Mouse (Mus musculus): Measurements from ENCODE around the gene Prm2.
"Not testable (repeated sequence)": the region's sequence is repeated elsewhere in the genome, so short reads cannot be mapped to it uniquely, and the experiment has no call there.

Gene Prm2

GRCm38 (mm10) chr16:10812865-10813371, 17.0 kb upstream of the Prm2 start, which contains the start of gene Gm11172:
Gene Gm11172, plus strand, starts transcription at chr16:10812915.
- DNase-seq (ENCODE audit: low spot score), result no peak

GRCm38 (mm10) chr16:10810376-10810775, 14.4 kb upstream of the Prm2 start:
- no peak for DNase-seq (ENCODE audit: low spot score)

DNA sequence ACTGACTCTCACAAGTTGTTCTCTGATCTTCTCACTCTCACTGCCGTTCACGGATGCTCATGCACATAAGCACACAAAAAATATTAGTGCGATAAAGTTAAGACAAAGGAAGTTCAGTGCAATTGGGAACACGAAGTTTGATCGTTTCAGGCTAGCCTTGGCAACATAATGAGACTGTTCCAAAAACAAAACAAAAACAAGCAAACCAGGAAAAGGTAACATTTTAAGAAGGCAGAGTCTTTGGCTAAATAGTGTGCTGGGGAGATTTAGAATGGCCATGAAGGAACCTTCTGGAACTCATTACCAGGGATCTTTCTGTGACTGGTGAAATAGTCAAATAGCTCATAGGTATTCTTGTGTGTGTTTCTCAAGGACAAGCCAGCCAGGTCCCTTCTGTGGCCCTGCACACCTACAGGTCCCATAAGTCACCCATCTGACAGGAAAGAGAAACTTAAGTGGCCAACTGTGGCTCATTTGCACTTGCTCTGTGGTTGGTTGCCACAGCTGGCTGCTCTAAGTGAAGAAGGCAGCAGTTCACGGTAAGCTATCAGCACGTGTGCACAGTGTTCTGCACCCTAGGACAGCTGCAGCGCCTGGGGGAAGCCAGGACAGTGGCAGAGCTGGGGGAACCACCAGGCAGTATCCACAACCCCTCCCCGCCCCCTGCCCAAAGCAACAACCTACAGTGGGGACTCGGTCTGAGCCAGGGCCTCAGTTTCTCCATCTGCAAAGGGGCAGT, 10.0 kb upstream of the Prm2 start, which contains the start of gene Prm1:
TSS of gene Prm1 (minus strand) at position 51 of the 739 bp plus-strand sequence.
- no peak for DNase-seq (ENCODE audit: low spot score)

DNA sequence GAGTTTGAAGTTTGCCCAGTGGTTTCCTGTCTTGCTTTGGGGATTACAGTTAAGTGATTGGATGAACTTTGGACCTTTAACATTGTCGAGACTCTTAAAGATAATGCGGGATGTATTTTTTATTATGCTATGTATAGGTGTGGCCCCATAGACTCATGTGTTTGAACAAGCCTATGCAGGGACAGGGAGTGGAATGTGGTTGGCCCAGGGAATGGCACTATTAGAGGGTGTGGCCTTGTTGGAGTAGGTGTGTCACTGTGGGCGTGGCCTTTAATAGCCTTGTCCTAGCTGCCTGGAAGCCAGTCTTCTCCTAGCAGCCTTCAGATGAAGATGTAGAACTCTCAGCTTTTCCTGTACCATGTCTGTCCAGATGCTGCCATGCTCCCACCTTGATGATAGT, 6.5 kb upstream of the Prm2 start:
- not testable (repeated sequence) for DNase-seq (ENCODE audit: low spot score)

- no peak for DNase-seq (ENCODE audit: low spot score)
These were observed 5.2 kb downstream of the Prm2 start, which contains the start of gene Prm3 for GRCm38 (mm10) chr16:10790702-10791101. Gene Prm3, minus strand, starts transcription at chr16:10790914.

- peak; percentile 38 for DNase-seq (ENCODE audit: low spot score)
These were observed 7.1 kb downstream of the Prm2 start for GRCm38 (mm10) chr16:10788866-10789265.

DNA sequence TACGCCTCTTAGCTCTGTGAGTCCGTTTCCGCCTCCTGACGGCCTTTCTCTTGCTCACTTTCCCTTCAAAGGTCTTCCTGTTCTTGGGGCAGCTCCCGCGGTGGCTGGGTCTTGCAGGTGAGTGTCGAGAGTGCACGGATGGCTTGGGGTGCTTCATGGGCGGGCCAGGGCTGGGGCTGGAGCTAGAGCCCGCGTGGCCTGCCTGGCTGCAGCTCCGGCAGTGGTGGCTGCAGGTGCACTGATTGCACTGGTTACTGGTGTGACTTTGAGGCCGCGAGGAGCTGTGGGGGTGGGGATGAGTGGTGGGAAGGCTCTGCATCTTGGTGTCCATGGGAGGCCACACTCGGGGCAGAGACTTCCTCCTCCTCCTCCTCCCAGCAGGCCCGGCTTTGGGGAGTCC, 7.7 kb downstream of the Prm2 start, which contains the start of gene Tnp2:
TSS of gene Tnp2 (minus strand) at position 390 of the 400 bp plus-strand sequence.
- DNase-seq (ENCODE audit: low spot score), result no peak

DNA sequence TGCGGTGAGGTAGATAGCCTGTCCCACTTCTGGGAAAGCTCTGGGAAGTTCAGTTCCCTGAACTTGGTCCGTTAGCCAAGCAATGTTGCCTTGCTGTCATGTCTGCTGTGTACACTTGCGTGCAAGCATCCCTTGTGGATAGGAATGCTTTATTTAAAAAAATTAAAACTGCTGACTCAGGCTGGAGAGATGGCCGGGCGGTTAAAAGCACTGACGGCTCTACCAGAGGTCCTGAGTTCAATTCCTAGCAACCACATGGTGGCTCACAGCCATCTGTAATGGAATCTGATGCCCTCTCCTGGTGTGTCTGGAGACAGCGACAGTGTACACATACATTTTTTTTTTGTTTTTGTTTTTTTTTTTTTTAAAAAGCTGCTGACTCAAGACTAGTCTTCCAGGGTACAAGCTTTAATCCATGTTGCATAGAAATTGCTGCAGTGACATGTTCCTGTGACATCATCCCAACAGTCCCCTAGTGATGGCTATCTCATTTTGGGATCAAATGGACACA, 8.3 kb downstream of the Prm2 start:
- DNase-seq (ENCODE audit: low spot score), result no peak

DNA sequence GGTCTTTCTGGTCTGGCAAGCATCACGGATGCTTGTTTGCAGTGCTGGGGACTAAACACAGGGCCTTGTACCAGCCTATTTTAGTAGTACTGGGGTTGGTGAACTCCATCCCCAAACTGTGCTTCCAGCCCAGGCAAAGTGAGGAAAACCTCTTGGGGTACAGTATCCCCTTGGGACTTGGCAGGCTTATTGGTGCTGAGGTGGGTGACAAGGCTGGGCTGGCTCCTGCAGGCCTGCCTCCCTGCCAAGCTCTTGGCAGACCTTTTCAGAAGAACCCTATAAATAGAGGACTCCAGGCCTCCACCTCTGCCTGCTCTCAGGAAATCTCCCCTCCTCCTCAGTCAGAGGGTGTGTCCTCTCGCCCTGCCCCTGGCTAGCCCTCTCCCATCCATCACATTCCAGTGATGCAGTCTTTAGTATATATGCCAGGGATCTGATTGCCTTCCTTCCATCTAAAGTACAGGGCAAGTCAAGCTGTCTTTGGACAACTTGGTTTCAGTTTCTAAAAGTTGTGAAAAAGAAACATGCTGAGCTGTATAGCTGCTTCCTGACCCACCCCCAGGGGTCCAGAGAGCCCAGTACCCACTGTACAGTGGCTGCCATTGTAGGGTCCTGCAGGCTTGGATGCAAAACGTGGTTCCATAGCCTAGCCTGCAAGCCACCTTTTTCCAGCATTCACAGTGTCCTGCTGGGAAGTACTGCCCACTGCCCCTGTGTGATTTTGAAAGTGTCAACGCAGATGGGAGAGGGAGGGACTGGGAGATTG, 9.0 kb downstream of the Prm2 start:
- DNase-seq (ENCODE audit: low spot score), result no peak

DNA sequence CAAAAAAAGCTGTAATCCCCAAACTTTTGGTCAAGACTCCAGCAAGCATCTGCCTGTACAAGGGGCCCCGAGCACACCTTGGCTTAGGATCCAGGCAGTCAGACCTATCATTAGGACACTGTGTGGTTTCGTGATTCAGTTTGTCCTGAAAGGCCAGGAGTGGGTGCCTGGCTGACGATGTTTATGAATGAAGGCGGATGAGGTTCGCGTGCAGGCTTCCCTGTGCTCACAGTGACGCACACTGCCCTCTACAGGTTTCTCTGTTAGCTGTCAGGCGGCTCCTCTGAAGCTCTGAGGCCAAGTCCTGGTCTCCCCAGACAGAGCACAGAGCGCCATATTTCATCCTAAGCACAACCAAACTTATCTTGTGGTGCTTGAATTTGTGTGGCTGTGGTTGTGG, 9.6 kb downstream of the Prm2 start:
- peak; percentile 95 for DNase-seq (ENCODE audit: low spot score)

GRCm38 (mm10) chr16:10785371-10786231, 10.3 kb downstream of the Prm2 start, which contains the start of gene Socs1:
Gene Socs1, minus strand, starts transcription at chr16:10785536.
- DNase-seq (ENCODE audit: low spot score), result peak; percentile 86

GRCm38 (mm10) chr16:10784793-10785370, 11.1 kb downstream of the Prm2 start:
- DNase-seq (ENCODE audit: low spot score), result peak; percentile 95

- DNase-seq (ENCODE audit: low spot score), result peak; percentile 54
These were observed 11.8 kb downstream of the Prm2 start for GRCm38 (mm10) chr16:10783883-10784792.

DNA sequence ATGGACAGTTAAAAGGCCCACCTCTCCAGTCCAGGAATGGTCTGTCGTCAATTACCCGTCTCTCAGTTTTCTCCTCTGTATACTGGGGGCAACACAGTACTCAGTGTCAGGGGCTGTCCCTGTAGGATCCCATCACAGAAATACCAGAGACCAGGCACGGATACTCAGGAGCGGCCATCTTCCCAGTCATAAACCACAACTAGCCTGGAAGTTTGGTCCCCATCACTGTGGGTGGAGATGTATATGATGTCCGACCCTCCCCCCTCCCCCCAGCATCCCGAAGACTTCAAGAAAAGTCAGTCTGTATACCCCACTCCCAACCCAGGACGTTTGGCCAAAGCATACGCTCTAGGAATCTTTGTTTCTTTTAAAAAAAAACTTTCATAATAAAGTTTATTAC, 12.5 kb downstream of the Prm2 start:
- no peak for DNase-seq (ENCODE audit: low spot score)

GRCm38 (mm10) chr16:10783152-10783434, 12.8 kb downstream of the Prm2 start:
- no peak for DNase-seq (ENCODE audit: low spot score)

GRCm38 (mm10) chr16:10782377-10783151, 13.4 kb downstream of the Prm2 start:
- DNase-seq (ENCODE audit: low spot score), result no peak

DNA sequence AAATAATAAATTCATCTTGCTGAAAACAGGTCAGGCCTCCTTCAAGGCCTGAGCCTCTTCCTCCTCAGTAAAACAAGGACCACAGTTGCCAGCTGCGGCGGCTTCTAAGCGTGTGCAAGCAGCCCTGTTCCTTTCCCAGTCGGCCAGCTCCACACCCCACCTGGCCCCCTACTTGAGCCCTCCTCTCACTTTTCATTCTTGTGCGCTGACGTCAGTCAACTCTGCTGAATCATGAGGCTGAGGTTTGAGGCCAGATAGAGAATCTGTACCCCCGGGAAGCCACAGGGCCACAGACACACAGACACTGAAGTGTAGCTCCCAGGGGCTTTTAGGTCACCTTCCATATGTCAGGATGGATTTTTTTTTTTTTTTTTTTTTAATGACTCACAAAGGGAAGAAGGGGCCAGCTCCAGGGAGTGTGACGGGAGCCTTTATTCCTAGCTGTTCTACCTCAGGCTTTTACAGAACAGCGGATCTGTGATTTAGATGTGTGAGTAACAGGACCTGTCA, 14.0 kb downstream of the Prm2 start:
- peak; percentile 31 for DNase-seq (ENCODE audit: low spot score)

DNA sequence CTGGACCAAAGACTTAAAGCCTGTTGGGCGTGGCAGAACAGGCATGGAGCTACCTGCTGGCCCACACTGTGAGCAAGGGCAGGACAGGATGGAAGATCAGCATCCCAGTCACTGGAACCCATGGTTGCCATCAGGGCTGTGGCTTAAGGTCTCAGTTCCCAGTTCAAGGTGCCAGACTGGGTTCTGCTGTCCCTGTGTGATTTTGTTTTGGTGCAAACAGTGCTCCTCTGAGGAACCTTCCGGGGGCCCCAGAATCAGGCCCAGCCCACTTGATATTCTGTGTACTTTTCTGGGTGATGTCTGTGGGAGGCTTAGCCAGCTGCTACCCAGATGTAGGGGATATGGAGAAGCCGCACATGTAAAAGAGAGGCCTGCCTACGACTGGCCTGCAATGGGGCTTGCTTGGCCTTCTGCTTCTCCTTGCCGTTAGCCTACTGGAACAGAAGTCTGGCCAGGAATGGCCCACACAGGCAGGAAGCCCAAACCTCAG, 15.3 kb downstream of the Prm2 start:
- DNase-seq (ENCODE audit: low spot score), result no peak

DNA sequence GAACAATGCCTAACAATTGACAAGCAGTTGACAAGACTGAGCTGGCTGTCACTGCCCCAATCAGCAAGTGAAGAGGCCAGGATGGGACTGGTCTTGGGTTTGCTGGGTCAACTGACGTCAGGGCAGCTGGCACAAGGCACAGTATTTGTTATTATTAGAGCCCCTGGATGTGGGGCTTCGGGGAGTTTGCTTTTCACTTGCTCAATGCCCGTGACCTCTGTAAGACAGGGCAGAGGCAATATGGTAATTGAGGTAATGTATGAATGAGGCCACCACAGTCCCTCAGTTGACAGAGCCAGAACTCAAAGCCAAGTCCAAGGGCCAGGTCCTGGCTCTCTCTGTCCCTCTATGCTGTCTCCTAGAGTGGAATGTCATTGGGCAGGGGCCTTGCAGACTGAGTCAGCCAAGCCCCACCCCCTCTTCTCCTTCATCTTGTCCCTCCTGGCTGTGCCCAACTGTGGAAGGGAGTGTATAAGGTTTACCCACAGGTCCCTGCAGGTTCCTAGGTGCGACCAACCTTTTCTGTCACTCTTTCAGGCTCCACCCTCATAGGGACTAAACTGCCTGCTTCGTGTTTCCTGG, 18.3 kb downstream of the Prm2 start:
- no peak for DNase-seq (ENCODE audit: low spot score)

Measured in retina, embryonic 14.5 days (tissue).